Mouse (Mus musculus) c-Kit-positive CD71-negative TER-119-negative erythroid progenitor cells, embryonic 14.5 days (primary cell): ENCODE data around the gene Gm20896.
"Not testable (repeated sequence)": the region's sequence is repeated elsewhere in the genome, so short reads cannot be mapped to it uniquely, and the experiment has no call there.

Experiments used
- DNase-seq: peaks from one replicate; pipeline ENCODE4 v3.0.0-alpha.2; 2013; ENCODE audit warnings: low read depth

The Gm20896 gene

DNA sequence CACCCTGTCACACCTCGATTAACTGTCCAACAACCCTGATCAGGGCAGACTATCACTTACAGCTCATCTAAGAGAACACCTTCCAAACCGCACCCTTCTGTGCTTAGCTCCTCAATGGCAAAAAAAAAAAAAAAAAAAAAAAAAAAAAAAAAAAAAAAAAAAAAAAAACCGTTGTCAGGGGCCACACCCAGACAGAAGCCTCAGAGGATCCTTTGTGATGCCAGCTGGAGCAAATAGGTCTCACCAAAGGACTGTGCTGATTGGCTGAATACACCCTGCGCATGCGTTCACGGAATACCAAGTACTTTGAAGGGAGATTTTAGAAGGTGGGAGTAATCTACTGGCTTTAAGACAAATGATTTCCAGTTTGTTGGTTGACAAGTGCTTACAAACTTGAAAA lies at the start of gene Gm20896:
Gm20896 (minus strand) TSS at position 101 of the 400 bp plus-strand sequence.
- DNase-seq, result not testable (repeated sequence)
